Mouse (Mus musculus) embryonic facial prominence, embryonic 14.5 days (tissue): ENCODE data around the gene Stk31. TPM values are rescaled to one million over a fixed set of nuclear protein-coding genes. Genes with fewer than 3 reads are reported as not detected.

Experiments
- ATAC-seq: fragments of 200-750 bp; cut with Nextera tagmentation; 2 replicates; pipeline ENCODE4 v1.8.0; 2017; ENCODE audit warnings: low read depth, moderate number of reproducible peaks, moderate TSS enrichment
- DNase-seq: peaks from one replicate; pipeline ENCODE4 v3.0.0-alpha.2; 2015; ENCODE audit warnings: low spot score
- H3K27ac ChIP-seq: fragments of 300-500 bp; sonication (generic); replicated peaks from 2 replicates; pipeline ENCODE4 v1.5.1; 2014; ENCODE audit warnings: low read depth, mild to moderate bottlenecking, low read length, moderate library complexity
- H3K27me3 ChIP-seq: fragments of 300-500 bp; sonication (generic); replicated peaks from 2 replicates; pipeline ENCODE4 v1.6.1; 2014; ENCODE audit warnings: low read length; ENCODE audit not compliant: control insufficient read depth, insufficient read depth
- H3K36me3 ChIP-seq: fragments of 300-500 bp; sonication (generic); 2 replicates; pipeline ENCODE4 v1.6.1; 2014; ENCODE audit warnings: low read length, mixed read lengths; ENCODE audit not compliant: control insufficient read depth, insufficient read depth
- H3K4me1 ChIP-seq: fragments of 300-500 bp; sonication (generic); 2 replicates; pipeline ENCODE4 v1.6.1; 2014; ENCODE audit warnings: antibody characterized with exemption, low read length; ENCODE audit not compliant: control insufficient read depth, insufficient read depth
- H3K4me2 ChIP-seq: fragments of 300-500 bp; sonication (generic); 2 replicates; pipeline ENCODE4 v1.6.1; 2014; ENCODE audit warnings: low read depth, mild to moderate bottlenecking, low read length, moderate library complexity, mixed read lengths
- H3K4me3 ChIP-seq: fragments of 300-500 bp; sonication (generic); 2 replicates; pipeline ENCODE4 v1.5.1; 2014; ENCODE audit warnings: low read depth, mild to moderate bottlenecking, low read length
- H3K9ac ChIP-seq: fragments of 300-500 bp; sonication (generic); 2 replicates; pipeline ENCODE4 v1.6.1; 2014; ENCODE audit warnings: low read depth, mild to moderate bottlenecking, low read length, moderate library complexity, mixed read lengths
- H3K9me3 ChIP-seq: fragments of 300-500 bp; sonication (generic); 2 replicates; pipeline ENCODE4 v1.6.1; 2016; ENCODE audit warnings: low read length; ENCODE audit not compliant: control insufficient read depth
- WGBS: fragments of 180-500 bp; shearing (Covaris S2); extraction: QIAGEN DNeasy Blood & Tissue Kit; methylation state at CpG from one replicate; pipeline ENCODE4 v1.1.7; 2014; 5-methylcytosine and 5-hydroxymethylcytosine counted together
- polyA plus RNA-seq: library from polyadenylated mRNA; unstranded; fragments of >200 nt; fragmentation: Nextera tagmentation; extraction: Ambion mirVana; gene quantifications from 2 replicates; pipeline ENCODE4 v1.2.1, GENCODE M21; 2014

The Stk31 gene
- 0.41 TPM in 1 of 2 replicates, not detected in the other for polyA plus RNA-seq

DNA sequence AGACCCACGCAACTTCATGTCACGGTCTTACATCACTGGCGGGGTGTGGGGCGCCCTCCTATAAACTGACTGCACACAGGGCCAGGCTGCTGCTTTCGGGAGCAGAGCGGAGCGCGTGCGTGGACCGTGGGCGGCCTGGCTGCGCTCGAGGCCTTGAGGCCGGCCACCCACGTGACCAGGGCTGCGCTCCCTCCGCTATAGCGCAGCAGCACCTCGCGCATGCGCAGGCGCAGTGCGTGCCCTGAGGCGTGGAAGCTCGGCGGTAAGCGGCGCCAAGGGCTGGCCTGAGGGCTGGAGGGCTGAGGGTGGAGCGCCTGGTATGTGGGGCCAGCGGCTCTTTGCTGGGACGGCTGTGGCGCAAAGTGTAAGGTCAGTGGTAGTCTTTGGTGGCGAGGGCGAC is at the start of gene Stk31:
Gene Stk31 (plus strand): TSS at position 289 of the 400 bp plus-strand sequence.
- no peak within 1 kb of the TSS for H3K4me2 ChIP-seq
- H3K9ac ChIP-seq, result no peak within 1 kb of the TSS
- no peak for DNase-seq
- no peak within 1 kb of the TSS for H3K27ac ChIP-seq
- 84% methylated on average over 32 of the region's 34 CpGs for WGBS
- H3K9me3 ChIP-seq, result no peaks in the 10 kb centered on the region
- H3K36me3 ChIP-seq, result no peaks in the 10 kb centered on the region
- no peaks in the 10 kb centered on the region for H3K4me1 ChIP-seq
- H3K27me3 ChIP-seq, result no peaks in the 10 kb centered on the region
- H3K4me3 ChIP-seq, result no peak within 1 kb of the TSS
- no peak for ATAC-seq

- Histone ChIP-seq H3K27me3 (no peaks in the 10 kb centered on the region), H3K4me1 (no peaks in the 10 kb centered on the region), H3K27ac (no peak overlapping the region), H3K4me3 (no peak overlapping the region), H3K9ac (no peak overlapping the region), H3K4me2 (no peak overlapping the region), H3K36me3 (no peaks in the 10 kb centered on the region), H3K9me3 (no peaks in the 10 kb centered on the region)
- ATAC-seq (no peak), DNase-seq (no peak)
- 89% methylated on average over 7 of the region's 7 CpGs for WGBS
Measured at GRCm38 (mm10) chr6:49349826-49350225, 45.6 kb upstream of the Stk31 start.

DNA sequence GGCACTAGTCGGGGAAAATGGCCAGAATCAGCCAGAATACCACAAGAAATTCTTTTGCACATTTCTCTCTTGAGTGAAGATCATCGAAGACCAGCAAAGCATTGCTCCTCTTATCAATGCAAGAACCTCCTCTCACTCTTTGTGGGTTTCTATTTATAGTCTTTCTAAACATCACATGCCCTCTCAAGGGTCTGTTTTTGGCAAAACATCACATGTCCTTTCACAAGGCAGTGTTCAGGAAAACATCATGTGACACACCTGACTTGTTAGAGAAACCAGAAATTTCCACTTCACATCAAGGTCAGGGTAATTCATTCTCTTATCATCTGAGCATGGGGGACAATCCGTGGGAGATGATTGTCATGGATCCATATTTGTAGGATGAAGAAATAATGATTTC is 40.8 kb upstream of the Stk31 start:
- 80% methylated on average over 3 of the region's 3 CpGs for WGBS
- Histone ChIP-seq H3K36me3 (no peaks in the 10 kb centered on the region), H3K9ac (no peak overlapping the region), H3K9me3 (no peaks in the 10 kb centered on the region), H3K4me2 (no peak overlapping the region), H3K27me3 (no peaks in the 10 kb centered on the region), H3K4me3 (no peak overlapping the region), H3K27ac (no peak overlapping the region), H3K4me1 (no peaks in the 10 kb centered on the region)
- ATAC-seq (no peak), DNase-seq (no peak)

DNA sequence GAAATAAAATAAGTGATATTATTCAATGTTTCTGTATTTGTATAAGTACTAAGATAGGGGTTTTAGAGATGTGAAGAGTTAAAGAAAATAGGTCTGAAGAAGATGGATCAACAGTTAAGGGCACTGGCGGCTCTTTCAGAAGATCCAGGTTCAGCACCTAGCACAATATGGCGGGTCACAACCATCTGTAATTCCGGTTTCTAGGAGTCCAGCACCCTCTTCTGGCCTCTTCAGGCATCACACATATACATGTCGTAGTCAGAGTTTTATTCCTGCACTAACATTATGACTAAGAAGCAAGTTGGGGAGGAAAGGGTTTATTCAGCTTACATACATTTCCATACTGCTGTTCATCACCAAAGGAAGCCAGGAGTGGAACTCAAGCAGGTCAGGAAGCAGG is 40.2 kb upstream of the Stk31 start:
- ATAC-seq (no peak), DNase-seq (no peak)
- H3K27ac ChIP-seq, result no peak overlapping the region
- WGBS, result 72% methylated on average over 4 of the region's 4 CpGs
- no peaks in the 10 kb centered on the region for H3K27me3 ChIP-seq
- no peaks in the 10 kb centered on the region for H3K9me3 ChIP-seq
- no peak overlapping the region for H3K4me3 ChIP-seq
- no peak overlapping the region for H3K9ac ChIP-seq
- H3K4me1 ChIP-seq, result no peaks in the 10 kb centered on the region
- H3K36me3 ChIP-seq, result no peaks in the 10 kb centered on the region
- H3K4me2 ChIP-seq, result no peak overlapping the region

DNA sequence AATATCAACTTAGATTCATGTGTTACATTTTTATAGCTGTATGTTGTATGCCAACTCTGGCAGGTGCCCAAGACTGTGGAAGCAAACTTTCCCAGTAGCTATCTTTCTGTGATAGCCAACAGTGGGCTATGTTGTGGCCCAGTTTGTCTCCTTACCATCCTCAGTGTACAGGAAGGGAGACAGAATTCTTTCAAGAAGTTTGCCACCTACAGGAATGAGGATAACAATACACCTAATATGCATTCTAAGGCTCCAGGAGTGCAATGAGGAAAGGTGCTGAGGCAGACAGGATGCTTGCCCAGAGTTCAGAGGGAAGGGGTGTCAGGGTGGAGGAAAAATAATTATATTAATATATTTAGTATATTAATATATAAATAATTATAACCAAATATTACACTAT is 35.0 kb upstream of the Stk31 start:
- no peaks in the 10 kb centered on the region for H3K9me3 ChIP-seq
- no peak overlapping the region for H3K4me2 ChIP-seq
- ATAC-seq, result no peak

DNA sequence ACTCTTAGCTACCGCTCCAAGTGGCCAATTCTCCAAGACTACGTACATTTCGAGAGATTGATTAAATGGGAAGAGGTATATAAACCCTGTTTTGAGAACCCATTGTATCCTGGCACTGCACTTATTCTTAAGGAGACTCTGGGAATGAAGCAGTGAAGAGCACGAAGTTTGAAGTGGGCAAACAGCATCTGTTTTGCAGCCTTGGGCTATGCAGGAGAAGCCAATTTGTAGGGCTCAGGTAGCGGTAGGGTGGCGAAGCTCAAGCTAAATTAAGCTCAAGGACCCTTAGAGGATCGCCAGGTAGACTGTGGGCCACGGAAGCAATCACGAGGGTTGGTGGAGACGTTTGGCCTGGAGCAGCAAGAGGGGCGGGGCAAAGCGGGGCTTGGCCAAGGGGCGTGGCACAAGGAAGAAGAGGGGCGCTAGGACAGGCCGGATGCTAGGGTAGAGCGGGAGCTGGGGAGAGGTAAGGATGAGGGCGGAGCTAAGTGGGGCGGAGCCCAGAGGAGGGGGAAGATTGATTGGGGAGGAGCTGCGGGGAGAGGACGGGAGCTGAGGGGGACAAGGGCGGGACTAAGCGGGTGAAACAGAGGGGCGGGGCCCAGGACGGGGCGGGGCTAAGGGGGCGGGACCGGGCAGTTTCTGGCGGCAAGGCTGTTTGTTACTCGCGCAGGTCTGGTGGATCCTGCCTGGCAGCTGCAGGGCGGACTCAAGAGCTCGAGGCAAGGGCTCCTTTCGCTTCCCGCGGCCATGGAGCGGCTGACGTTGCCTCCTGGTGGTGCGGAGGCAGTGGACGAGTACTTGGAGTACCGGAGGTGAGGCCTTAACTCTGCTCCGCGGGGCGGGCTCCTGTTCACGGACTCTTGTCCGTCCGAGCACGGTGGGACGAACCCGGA is 28.0 kb upstream of the Stk31 start, which contains the start of gene Fam221a:
Gene Fam221a (plus strand): TSS at position 581 of the 896 bp plus-strand sequence.
- Histone ChIP-seq H3K27ac (peak within 1 kb of the TSS; percentile 80), H3K9me3 (no peaks in the 10 kb centered on the region), H3K4me2 (peak within 1 kb of the TSS; percentile 92), H3K27me3 (no peaks in the 10 kb centered on the region), H3K9ac (peak within 1 kb of the TSS; percentile 72), H3K36me3 (no peaks in the 10 kb centered on the region), H3K4me1 (peaks cover 15% of the 10 kb centered on the region), H3K4me3 (peak within 1 kb of the TSS; percentile 64)
- DNase-seq, result peak; percentile 97
- 4% methylated on average over 37 of the region's 49 CpGs for WGBS
- ATAC-seq, result peak; percentile 97

More for the DNA sequence above, 35.0 kb upstream of the Stk31 start:
- H3K36me3 ChIP-seq, result no peaks in the 10 kb centered on the region
- H3K4me1 ChIP-seq, result no peaks in the 10 kb centered on the region
- no peaks in the 10 kb centered on the region for H3K27me3 ChIP-seq
- DNase-seq, result peak; percentile 5
- no peak overlapping the region for H3K9ac ChIP-seq
- no peak overlapping the region for H3K4me3 ChIP-seq
- H3K27ac ChIP-seq, result no peak overlapping the region

DNA sequence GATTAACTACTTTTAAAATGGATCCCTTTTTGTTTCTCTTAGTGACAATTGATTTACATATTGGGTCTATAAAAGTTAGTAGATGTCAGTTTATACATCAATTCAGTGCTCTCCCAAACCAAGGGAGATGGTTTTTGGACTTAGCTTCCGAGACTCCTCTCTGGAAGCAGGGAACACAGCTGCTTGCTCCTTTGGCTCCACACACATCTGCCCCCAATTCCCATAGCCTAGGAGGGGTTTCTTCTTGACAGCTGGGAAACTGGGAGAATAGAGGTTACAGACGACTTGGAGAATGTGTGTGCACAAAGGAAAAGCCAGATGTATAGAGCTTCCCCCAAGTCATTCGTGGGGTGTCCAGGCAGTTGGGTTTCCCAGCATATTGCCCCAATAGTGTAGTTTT is 27.2 kb upstream of the Stk31 start:
- Histone ChIP-seq H3K27me3 (no peaks in the 10 kb centered on the region), H3K27ac (no peak overlapping the region; the same call in none of the 2 replicates), H3K36me3 (no peaks in the 10 kb centered on the region), H3K4me2 (peak overlapping the region; percentile 92), H3K4me3 (peak overlapping the region; percentile 64), H3K9me3 (no peaks in the 10 kb centered on the region), H3K9ac (peak overlapping the region; percentile 72), H3K4me1 (peaks cover 15% of the 10 kb centered on the region)
- peak; percentile 34 for DNase-seq
- ATAC-seq, result no peak
- WGBS, result 13% methylated on average over 3 of the region's 3 CpGs

GRCm38 (mm10) chr6:49372705-49373104 is 22.7 kb upstream of the Stk31 start:
- no peak overlapping the region for H3K27ac ChIP-seq
- no peak overlapping the region for H3K4me2 ChIP-seq
- peaks cover 7% of the 10 kb centered on the region for H3K4me1 ChIP-seq
- no peak overlapping the region for H3K9ac ChIP-seq
- H3K36me3 ChIP-seq, result no peaks in the 10 kb centered on the region
- DNase-seq, result no peak
- no peaks in the 10 kb centered on the region for H3K9me3 ChIP-seq
- 78% methylated on average over 4 of the region's 4 CpGs for WGBS
- no peak for ATAC-seq
- no peak overlapping the region for H3K4me3 ChIP-seq
- H3K27me3 ChIP-seq, result no peaks in the 10 kb centered on the region

GRCm38 (mm10) chr6:49373943-49374342 is 21.5 kb upstream of the Stk31 start:
- H3K9me3 ChIP-seq, result no peaks in the 10 kb centered on the region
- no peak overlapping the region for H3K4me3 ChIP-seq
- H3K36me3 ChIP-seq, result no peaks in the 10 kb centered on the region
- H3K4me1 ChIP-seq, result no peaks in the 10 kb centered on the region
- H3K9ac ChIP-seq, result no peak overlapping the region
- WGBS, result 78% methylated on average over 2 of the region's 2 CpGs
- no peak overlapping the region for H3K4me2 ChIP-seq
- ATAC-seq (peak; percentile 63; the same call in 1 of the 2 replicates), DNase-seq (peak; percentile 2)
- H3K27me3 ChIP-seq, result no peaks in the 10 kb centered on the region
- H3K27ac ChIP-seq, result no peak overlapping the region
